Mouse (Mus musculus): ENCODE results near the gene Gas6.

DNA sequence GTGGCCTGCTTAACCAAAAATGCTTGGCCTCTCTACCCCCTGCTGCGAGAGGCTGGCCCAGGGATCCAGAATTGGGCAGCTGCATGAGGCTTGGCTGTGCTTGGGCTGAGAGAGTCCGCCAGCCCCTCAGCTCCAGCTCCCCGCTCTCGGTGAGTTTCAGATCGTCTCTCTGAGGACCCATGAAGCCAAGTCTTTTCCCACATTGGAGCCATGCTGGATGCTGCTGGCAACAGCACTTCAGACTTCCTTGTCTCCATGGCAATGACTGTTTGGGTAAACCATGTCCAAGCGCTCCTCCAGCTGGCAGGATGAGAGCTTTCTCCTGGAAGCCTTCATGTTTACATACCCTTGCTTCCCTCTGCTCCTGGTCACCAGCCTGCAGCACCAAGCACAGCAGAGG is 44.5 kb upstream of the Gas6 start:
- TF ChIP-seq POLR2A (IDR thresholded peaks at IDR 0.05; ENCODE audit: extremely low read depth, insufficient read depth, low read length) = no peak
- TF ChIP-seq CTCF (IDR thresholded peaks at IDR 0.05; ENCODE audit: extremely low read depth, insufficient read depth, low read length) = no peak
